Mouse (Mus musculus) left cerebral cortex, postnatal 36 days (tissue): ENCODE results near the gene Gm15140. TPM values are rescaled to one million over a fixed set of nuclear protein-coding genes. Genes with fewer than 3 reads are reported as not detected.
"Not testable (repeated sequence)": the region's sequence is repeated elsewhere in the genome, so short reads cannot be mapped to it uniquely, and the experiment has no call there.

Experiments used
- DNase-seq, 2 experiments: peaks; one replicate each; pipeline ENCODE4 v3.0.0; 2021 to 2022; ENCODE audit warnings: low spot score in 2 of 2, mixed read lengths in 1 of 2
- intact Hi-C: fragments of 180-260 bp; cut with DNase I; formaldehyde crosslinking; loops from one replicate; pipeline ENCODE4 v1.15.1; 2025
- total RNA-seq, 2 experiments: library from RNA; stranded (reverse); gene quantifications; 2 replicates each; pipeline ENCODE4 v1.2.3; 2021

Gene Gm15140
- total RNA-seq = not detected

GRCm38 (mm10) chrX:154120585-154120984 lies at the start of gene Gm15140:
TSS of gene Gm15140 (minus strand) at chrX:154120685.
- DNase-seq, intact Hi-C loops: not testable (repeated sequence)

Other genes with a start within 250 kb of the Gm15140 start
- not detected for gene Samt1, start 108.0 kb downstream of the Gm15140 start, total RNA-seq
- not detected for gene 4921511M17Rik, start 86.9 kb downstream of the Gm15140 start, total RNA-seq
- gene Gm10057, start 65.6 kb downstream of the Gm15140 start, total RNA-seq = not detected
- not detected for gene 4930524N10Rik, start 222.7 kb upstream of the Gm15140 start, total RNA-seq